Mouse (Mus musculus) gastrocnemius, postnatal 36 days (tissue): Measurements from ENCODE around the gene Trim50. TPM values are rescaled to one million over a fixed set of nuclear protein-coding genes. Genes with fewer than 3 reads are reported as not detected.

Experiments used
- DNase-seq, 2 experiments: peaks; one replicate each; pipeline ENCODE4 v3.0.0; 2022
- intact Hi-C: fragments of 180-260 bp; cut with DNase I; formaldehyde crosslinking; loops from one replicate; pipeline ENCODE4 v1.15.1; 2025
- long read RNA-seq, 2 experiments: library from polyadenylated mRNA; stranded (forward); transcript quantifications; one replicate each; pipeline ENCODE4 v2.0.0; 2021
- total RNA-seq, 2 experiments: library from RNA; stranded (reverse); gene quantifications; 2 replicates each; pipeline ENCODE4 v1.2.3; 2021

Gene Trim50
- total RNA-seq = not detected
- long read RNA-seq, experiment 1 = 0 reads
- long read RNA-seq, experiment 2 = 0 reads

DNA sequence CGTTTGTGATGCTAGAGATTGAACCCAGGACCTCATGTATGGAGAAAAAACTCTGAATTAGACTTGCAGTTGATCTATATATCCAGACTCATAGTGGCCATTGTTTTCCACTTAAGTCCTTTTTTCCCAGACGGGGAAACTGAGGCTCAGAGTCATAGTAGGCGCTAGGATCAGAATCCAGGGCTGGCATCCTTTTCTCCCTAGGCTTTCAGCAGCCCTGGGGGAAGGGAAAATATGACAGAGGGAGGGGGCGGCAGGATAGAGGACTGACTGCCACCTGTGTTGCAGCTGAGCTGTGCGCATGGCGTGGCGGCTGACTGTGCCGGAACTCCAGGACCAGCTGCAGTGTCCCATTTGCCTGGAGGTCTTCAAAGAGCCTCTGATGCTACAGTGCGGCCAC is at the start of gene Trim50:
Gene Trim50, plus strand, starts transcription at position 301 of the 400 bp plus-strand sequence.
- intact Hi-C loops = no loop called here
- no peak for DNase-seq

- no peak for DNase-seq
- intact Hi-C loops = no loop called here
Measured at GRCm38 (mm10) chr5:135306321-135306965, 46.7 kb upstream of the Trim50 start.

- intact Hi-C loops = no loop called here
Measured at GRCm38 (mm10) chr5:135316177-135316576, 36.9 kb upstream of the Trim50 start.

DNA sequence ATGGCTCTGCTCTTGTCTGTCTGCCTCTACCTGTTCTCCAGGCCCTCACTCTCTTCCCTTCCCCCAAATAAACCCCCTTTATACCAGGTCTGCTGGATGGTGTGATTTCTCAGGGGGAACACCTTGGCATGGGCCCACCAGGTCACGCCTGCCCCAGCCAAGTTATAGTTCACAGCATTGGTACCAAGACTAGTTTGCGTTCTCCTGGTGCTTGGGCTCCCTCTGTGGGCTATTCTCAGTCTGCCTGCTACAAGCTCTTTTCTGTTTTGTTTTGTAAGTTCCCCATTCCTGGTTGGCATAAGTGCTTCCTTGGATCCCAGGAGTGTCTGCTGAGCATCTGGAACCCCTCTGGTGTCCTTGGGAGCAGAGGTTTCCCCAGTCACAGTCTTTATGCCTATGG is 33.2 kb upstream of the Trim50 start:
- DNase-seq = no peak
- intact Hi-C loops = no loop called here

More at GRCm38 (mm10) chr5:135316177-135316576, 36.9 kb upstream of the Trim50 start:
- no peak for DNase-seq

DNA sequence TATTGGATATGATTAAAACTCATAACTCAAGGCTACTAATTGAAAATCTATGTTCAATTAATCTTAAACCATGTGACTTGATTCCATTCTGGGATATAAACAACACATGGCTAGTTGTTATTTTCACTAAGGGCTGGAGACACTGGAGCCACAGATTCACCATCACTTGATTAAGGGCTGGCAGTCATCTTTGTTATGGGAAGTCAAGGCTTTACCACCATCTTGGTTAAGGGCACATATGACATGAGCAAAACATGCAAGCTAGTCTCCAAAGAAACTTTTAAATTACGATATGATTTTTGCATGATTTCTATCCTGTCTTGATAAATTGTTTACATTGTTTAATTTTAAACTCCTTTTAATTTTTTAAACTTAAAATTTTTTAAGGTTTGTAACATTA is 30.9 kb upstream of the Trim50 start:
- no peak for DNase-seq
- intact Hi-C loops = no loop called here

GRCm38 (mm10) chr5:135326121-135326659 is 26.9 kb upstream of the Trim50 start:
- intact Hi-C loops = no loop called here

GRCm38 (mm10) chr5:135329471-135329870 is 23.6 kb upstream of the Trim50 start:
- intact Hi-C loops = no loop called here
- DNase-seq = no peak

More at GRCm38 (mm10) chr5:135326121-135326659, 26.9 kb upstream of the Trim50 start:
- no peak for DNase-seq

GRCm38 (mm10) chr5:135330201-135330600 is 22.9 kb upstream of the Trim50 start:
- intact Hi-C loops = no loop called here
- DNase-seq = no peak

GRCm38 (mm10) chr5:135331161-135331560 is 21.9 kb upstream of the Trim50 start:
- intact Hi-C loops = no loop called here

GRCm38 (mm10) chr5:135337575-135337974 is 15.5 kb upstream of the Trim50 start:
- no peak for DNase-seq
- intact Hi-C loops = no loop called here

More at GRCm38 (mm10) chr5:135331161-135331560, 21.9 kb upstream of the Trim50 start:
- DNase-seq = no peak

DNA sequence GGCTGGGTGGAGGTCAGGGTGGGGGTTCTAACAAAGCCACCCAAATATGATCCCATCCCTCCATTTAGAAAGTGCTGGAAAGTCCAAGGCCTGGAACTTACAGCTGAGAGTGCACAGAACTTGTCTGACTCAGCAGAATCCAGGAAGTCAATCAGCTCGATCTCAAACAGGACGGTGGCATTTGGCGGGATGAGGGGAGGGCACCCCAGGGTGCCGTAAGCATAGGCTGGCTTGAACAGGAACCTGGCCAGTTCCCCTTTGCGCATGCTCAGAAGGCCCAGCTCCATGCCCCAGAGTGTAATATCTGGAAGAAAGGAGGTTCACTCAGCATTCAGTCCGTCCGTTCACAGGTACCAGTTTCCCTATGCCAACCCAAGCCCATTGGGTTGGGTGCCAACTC is 7.1 kb upstream of the Trim50 start:
- no peak for DNase-seq
- intact Hi-C loops = no loop called here

GRCm38 (mm10) chr5:135346430-135346829 is 6.7 kb upstream of the Trim50 start:
- intact Hi-C loops = no loop called here
- DNase-seq = no peak

GRCm38 (mm10) chr5:135347511-135348011 is 5.5 kb upstream of the Trim50 start:
- intact Hi-C loops = no loop called here
- DNase-seq = no peak

DNA sequence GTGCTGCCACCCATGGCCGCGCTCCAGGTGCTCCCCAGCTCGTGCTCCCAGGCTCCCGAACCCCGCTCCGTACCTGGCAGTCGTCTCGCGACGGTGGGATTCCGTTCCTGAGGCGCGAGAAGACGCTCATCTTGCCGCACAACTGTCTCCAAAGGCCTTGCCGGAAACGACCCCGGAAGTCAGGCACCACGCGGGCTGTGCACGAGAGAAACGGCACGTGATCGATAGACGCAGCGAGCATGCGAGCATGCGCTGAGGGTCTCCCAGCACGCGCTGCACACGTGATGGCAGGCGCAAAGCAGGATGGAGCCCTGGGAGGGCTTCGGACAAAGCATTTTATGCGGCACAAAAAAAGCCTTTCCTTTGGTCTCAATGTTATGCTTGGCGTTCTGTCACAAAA is 3.2 kb upstream of the Trim50 start, which contains the start of gene Fkbp6:
Gene Fkbp6, minus strand, starts transcription at position 183 of the 400 bp plus-strand sequence.
- intact Hi-C loops = no loop called here
- no peak for DNase-seq

DNA sequence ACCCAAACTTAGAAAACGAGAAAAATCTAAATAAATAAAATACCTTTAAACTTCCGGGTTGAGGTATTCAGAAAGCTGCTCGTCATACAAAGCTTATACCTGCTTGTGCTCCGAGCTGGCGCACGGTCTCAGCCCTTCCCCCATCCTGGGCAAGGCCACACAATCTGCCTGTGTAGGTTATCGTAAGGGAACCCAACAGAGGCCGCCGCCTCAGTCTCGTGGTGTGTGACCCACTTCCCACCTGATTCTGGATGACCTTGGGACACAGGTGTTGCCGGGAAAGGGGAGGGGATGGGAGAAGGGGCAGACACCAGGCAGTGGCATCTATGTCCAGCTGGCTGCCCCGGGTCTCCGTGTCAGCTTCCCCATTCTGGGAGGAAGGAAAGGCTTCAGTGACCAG is 1.5 kb upstream of the Trim50 start:
- intact Hi-C loops = no loop called here
- DNase-seq = no peak

- intact Hi-C loops = no loop called here
- DNase-seq = no peak
Measured at GRCm38 (mm10) chr5:135353564-135353963, 469 bp downstream of the Trim50 start.

DNA sequence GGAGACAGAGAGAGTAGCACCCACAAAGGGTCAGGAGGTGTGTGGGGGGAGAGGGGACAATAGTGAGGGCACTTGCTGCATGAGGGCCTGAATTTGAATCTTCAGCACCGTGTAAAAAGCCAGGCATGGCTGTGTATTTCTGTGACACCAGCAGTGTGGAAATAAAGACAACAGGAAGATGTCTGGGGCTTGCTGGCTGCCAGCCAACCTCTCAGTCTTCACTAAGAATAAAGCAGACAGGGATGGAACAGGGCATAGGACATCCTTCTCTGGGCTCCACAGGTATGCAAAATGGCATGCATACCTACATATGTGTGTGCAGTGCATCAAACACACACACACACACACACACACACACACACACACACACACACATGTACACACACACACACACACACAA is 3.0 kb downstream of the Trim50 start:
- DNase-seq = no peak
- intact Hi-C loops = no loop called here

GRCm38 (mm10) chr5:135357556-135357955 is 4.5 kb downstream of the Trim50 start:
- intact Hi-C loops = no loop called here
- no peak for DNase-seq

DNA sequence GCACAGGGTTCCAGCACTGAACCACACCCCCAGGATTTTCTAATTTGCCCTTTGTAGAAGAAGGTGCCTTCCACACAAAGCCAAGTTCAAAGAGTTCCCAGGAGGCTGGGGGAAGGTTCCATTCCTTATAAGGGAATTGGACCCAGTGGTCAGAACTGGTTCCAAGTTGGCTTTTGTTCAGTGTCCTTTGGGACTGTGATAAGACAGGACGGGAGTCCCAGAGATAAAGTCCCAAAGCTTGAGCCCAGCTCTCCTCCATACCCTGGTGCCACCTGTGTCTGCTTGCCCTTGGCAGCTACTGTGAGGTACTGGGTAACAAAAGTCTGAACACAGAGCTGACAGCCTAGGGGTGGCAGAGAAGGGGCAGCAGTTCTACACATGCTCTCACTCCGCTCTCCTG is 6.7 kb downstream of the Trim50 start:
- DNase-seq = no peak
- intact Hi-C loops = loop anchor here (10.0 kb wide), 1 partner anchor 125 kb away; no protein-coding TSS in a partner anchor

DNA sequence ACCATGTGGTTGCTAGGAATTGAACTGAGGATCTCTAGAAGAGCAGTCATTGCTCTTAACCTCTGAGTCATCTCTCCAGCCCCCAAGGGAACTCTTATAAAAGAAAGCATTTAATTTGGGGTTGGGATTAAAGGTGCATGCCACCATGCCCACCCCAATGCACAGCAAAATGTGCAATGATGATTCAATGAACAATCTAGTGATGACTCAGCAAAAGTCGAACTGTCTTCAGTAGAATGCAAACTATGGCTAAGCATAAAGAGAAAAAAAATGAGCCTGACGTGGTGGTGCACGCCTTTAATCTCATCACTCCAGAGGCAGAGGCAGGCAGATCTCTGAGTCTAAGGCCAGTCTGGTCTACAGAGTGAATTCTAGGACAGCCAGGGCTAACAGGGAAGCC is 9.5 kb downstream of the Trim50 start:
- no peak for DNase-seq
- intact Hi-C loops = loop anchor here (10.0 kb wide), 1 partner anchor 128 kb away; no protein-coding TSS in a partner anchor

- no peak for DNase-seq
- intact Hi-C loops = loop anchor here (10.0 kb wide), 1 partner anchor 129 kb away; no protein-coding TSS in a partner anchor
Measured at GRCm38 (mm10) chr5:135363540-135363939, 10.4 kb downstream of the Trim50 start.

- intact Hi-C loops = loop anchor here (10.0 kb wide), 1 partner anchor 133 kb away; no protein-coding TSS in a partner anchor
- DNase-seq = no peak
Measured at GRCm38 (mm10) chr5:135367841-135368240, 14.7 kb downstream of the Trim50 start.
